Mouse (Mus musculus) cortical plate, adult 2 months (tissue): ENCODE results near the gene Oscp1.

ENCODE experiments used
- CTCF ChIP-seq: fragments of 200-500 bp; IDR thresholded peaks from 2 replicates; pipeline ENCODE4 v1.5.1; 2011; ENCODE audit warnings: mild to moderate bottlenecking, control low read depth, low read length; ENCODE audit not compliant: insufficient read depth; ENCODE audit errors: extremely low read depth
- POLR2A ChIP-seq: fragments of 200-500 bp; IDR thresholded peaks from 2 replicates; pipeline ENCODE4 v1.6.1; 2011; ENCODE audit warnings: mild to moderate bottlenecking, low read length, control low read depth; ENCODE audit not compliant: insufficient read depth; ENCODE audit errors: extremely low read depth

- TF ChIP-seq CTCF (no peak), POLR2A (no peak)
These were observed 24.7 kb downstream of the Oscp1 start for GRCm38 (mm10) chr4:126083021-126083420.
